Mouse (Mus musculus): Measurements from ENCODE around the gene Cep104.

Cep104 gene

GRCm38 (mm10) chr4:154045837-154046236 lies 70.8 kb downstream of the Cep104 start:
- no peak for DNase-seq (ENCODE audit: low spot score in 2 of 2)

DNA sequence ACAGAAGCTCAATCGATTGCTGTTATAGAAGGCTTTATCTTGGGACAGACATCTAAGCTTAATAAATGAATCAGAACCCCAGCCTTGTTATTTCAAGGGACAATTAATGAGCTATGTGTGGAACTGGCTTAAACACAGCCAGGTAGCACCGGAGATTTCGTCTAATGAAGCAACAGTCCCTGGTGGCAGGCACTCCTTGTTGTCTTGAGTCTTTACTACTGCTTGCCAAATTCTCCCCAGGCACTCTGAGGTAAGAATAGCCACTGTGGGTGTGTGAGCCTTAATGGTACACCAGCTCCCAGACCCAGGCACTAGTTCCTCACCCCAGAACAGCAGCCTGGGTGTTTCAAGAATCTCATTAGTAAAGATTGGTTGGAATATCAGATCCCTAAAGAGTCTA lies 76.4 kb downstream of the Cep104 start:
- DNase-seq (ENCODE audit: low spot score in 2 of 2) = peak in 1 of 2 experiments; percentile 36

DNA sequence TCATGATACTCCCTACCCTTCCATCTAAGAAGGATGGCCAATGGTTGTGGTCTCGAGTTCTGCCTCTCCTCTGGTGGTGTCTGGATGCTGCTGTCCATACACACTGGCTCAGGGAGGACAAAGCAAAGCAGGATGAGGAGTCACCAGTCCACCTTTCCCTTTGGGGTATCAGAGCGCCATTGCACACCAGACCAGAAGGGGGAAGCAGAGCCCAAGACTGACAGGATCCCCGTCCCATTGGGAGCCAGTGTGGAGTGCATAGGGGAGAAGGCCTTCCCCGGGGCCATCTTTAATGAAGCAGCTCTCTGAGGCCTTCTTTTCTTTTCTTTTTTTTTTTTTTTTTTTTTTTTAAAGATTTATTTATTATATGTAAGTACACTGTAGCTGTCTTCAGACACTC lies 78.1 kb downstream of the Cep104 start:
- DNase-seq (ENCODE audit: low spot score in 2 of 2) = no peak

GRCm38 (mm10) chr4:154055482-154055881 lies 80.5 kb downstream of the Cep104 start:
- DNase-seq (ENCODE audit: low spot score in 2 of 2) = no peak

DNA sequence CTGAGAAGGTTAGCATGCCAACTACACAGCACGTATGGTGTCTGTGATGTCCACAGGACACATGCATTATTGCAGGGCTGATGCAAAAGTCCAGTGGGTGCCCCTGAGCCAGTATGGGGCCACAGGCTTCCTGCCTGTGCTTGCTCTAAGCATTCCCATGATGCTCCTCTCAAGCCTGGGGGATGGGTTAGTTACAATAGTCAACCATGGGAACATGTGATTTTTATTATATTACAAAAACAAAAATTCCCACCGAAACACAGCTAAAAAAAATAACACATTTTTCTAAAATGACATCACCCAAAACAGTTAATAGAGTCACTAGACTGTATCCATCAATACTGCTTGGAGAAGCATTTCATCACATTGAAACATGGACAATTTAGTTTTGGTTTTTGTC lies 81.1 kb downstream of the Cep104 start:
- no peak for DNase-seq (ENCODE audit: low spot score in 2 of 2)

- no peak for DNase-seq (ENCODE audit: low spot score in 2 of 2)
Measured at GRCm38 (mm10) chr4:154056661-154057060, 81.7 kb downstream of the Cep104 start.

DNA sequence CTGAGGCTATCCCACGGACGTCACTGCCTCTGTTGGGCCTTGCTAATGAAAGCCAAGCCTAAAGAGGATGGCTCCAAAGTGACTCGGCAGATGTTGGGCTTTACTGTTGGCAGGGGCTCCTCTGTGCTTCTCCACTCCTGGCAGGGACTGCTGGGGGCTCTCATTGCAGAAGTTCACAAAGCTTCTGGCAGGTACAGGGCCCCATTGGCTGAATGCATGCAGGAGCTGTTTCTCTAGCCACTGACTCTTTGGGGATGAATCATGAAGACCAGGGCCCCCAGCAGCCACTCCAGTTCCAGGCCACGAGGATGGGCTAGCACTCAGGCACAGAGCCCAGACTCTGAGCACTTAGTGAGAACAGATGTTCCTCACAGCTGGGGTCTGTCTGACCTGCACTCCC lies 82.7 kb downstream of the Cep104 start:
- DNase-seq (ENCODE audit: low spot score in 2 of 2) = no peak
